Mouse (Mus musculus): ENCODE results near the gene Itga5. TPM values are rescaled to one million over a fixed set of nuclear protein-coding genes. Genes with fewer than 3 reads are reported as not detected.
A peak's percentile ranks its signal among the peaks of the same experiment; 100 is the strongest.

The Itga5 gene
- polyA plus RNA-seq, 1 experiment: 37.3 TPM

- peak overlapping the region; percentile 97 for H3K27ac ChIP-seq (ENCODE audit: insufficient read depth, low read depth, low read length)
- peak overlapping the region; percentile 70 for H3K4me3 ChIP-seq (ENCODE audit: insufficient read depth, low read length)
- peaks cover 45% of the 10 kb centered on the region for H3K4me1 ChIP-seq (ENCODE audit: control insufficient read depth, insufficient read depth, low read length)
- TF ChIP-seq POLR2A (IDR thresholded peaks at IDR 0.05; ENCODE audit: borderline replicate concordance, low read depth, low read length) (no peak), CTCF (IDR thresholded peaks at IDR 0.05; ENCODE audit: low read depth, low read length) (no peak; the same call in 1 of the 2 replicates)
Measured at GRCm38 (mm10) chr15:103334194-103334593, 32.4 kb downstream of the Itga5 start.

- TF ChIP-seq CTCF (IDR thresholded peaks at IDR 0.05; ENCODE audit: low read depth, low read length) (no peak), POLR2A (IDR thresholded peaks at IDR 0.05; ENCODE audit: borderline replicate concordance, low read depth, low read length) (no peak)
- peaks cover 41% of the 10 kb centered on the region for H3K4me1 ChIP-seq (ENCODE audit: control insufficient read depth, insufficient read depth, low read length)
- peak overlapping the region; percentile 97 for H3K27ac ChIP-seq (ENCODE audit: insufficient read depth, low read depth, low read length)
- peak overlapping the region; percentile 70 for H3K4me3 ChIP-seq (ENCODE audit: insufficient read depth, low read length)
Measured at GRCm38 (mm10) chr15:103333738-103334137, 32.8 kb downstream of the Itga5 start.

GRCm38 (mm10) chr15:103333081-103333615 lies 33.4 kb downstream of the Itga5 start:
- peak overlapping the region; percentile 70 for H3K4me3 ChIP-seq (ENCODE audit: insufficient read depth, low read length)
- H3K4me1 ChIP-seq (ENCODE audit: control insufficient read depth, insufficient read depth, low read length): peaks cover 39% of the 10 kb centered on the region
- TF ChIP-seq POLR2A (IDR thresholded peaks at IDR 0.05; ENCODE audit: borderline replicate concordance, low read depth, low read length) (no peak; the same call in 1 of the 2 replicates), CTCF (IDR thresholded peaks at IDR 0.05; ENCODE audit: low read depth, low read length) (no peak)

GRCm38 (mm10) chr15:103323455-103324247 lies 42.9 kb downstream of the Itga5 start:
- Histone ChIP-seq H3K27ac (ENCODE audit: insufficient read depth, low read depth, low read length) (no peak overlapping the region), H3K4me3 (ENCODE audit: insufficient read depth, low read length) (peak overlapping the region; percentile 44), H3K4me1 (ENCODE audit: control insufficient read depth, insufficient read depth, low read length) (peaks cover 22% of the 10 kb centered on the region)
- TF ChIP-seq CTCF (IDR thresholded peaks at IDR 0.05; ENCODE audit: low read depth, low read length): peak; percentile 98
- TF ChIP-seq POLR2A (IDR thresholded peaks at IDR 0.05; ENCODE audit: borderline replicate concordance, low read depth, low read length): no peak

More at GRCm38 (mm10) chr15:103333081-103333615, 33.4 kb downstream of the Itga5 start:
- H3K27ac ChIP-seq (ENCODE audit: insufficient read depth, low read depth, low read length): peak overlapping the region; percentile 97

GRCm38 (mm10) chr15:103323070-103323454 lies 43.5 kb downstream of the Itga5 start:
- TF ChIP-seq CTCF (IDR thresholded peaks at IDR 0.05; ENCODE audit: low read depth, low read length) (no peak), POLR2A (IDR thresholded peaks at IDR 0.05; ENCODE audit: borderline replicate concordance, low read depth, low read length) (no peak)
- H3K4me1 ChIP-seq (ENCODE audit: control insufficient read depth, insufficient read depth, low read length): peaks cover 22% of the 10 kb centered on the region
- H3K27ac ChIP-seq (ENCODE audit: insufficient read depth, low read depth, low read length): no peak overlapping the region
- peak overlapping the region; percentile 43 for H3K4me3 ChIP-seq (ENCODE audit: insufficient read depth, low read length)

- H3K4me1 ChIP-seq (ENCODE audit: control insufficient read depth, insufficient read depth, low read length): peaks cover 28% of the 10 kb centered on the region
- no peak overlapping the region for H3K4me3 ChIP-seq (ENCODE audit: insufficient read depth, low read length)
- H3K27ac ChIP-seq (ENCODE audit: insufficient read depth, low read depth, low read length): no peak overlapping the region
- TF ChIP-seq POLR2A (IDR thresholded peaks at IDR 0.05; ENCODE audit: borderline replicate concordance, low read depth, low read length) (no peak), CTCF (IDR thresholded peaks at IDR 0.05; ENCODE audit: low read depth, low read length) (no peak)
Measured at GRCm38 (mm10) chr15:103322396-103322795, 44.2 kb downstream of the Itga5 start.

GRCm38 (mm10) chr15:103321076-103321475 lies 45.5 kb downstream of the Itga5 start:
- no peak overlapping the region for H3K27ac ChIP-seq (ENCODE audit: insufficient read depth, low read depth, low read length)
- TF ChIP-seq POLR2A (IDR thresholded peaks at IDR 0.05; ENCODE audit: borderline replicate concordance, low read depth, low read length) (no peak), CTCF (IDR thresholded peaks at IDR 0.05; ENCODE audit: low read depth, low read length) (no peak)
- no peak overlapping the region for H3K4me3 ChIP-seq (ENCODE audit: insufficient read depth, low read length)
- H3K4me1 ChIP-seq (ENCODE audit: control insufficient read depth, insufficient read depth, low read length): peaks cover 34% of the 10 kb centered on the region

- Histone ChIP-seq H3K27ac (ENCODE audit: insufficient read depth, low read depth, low read length) (no peak overlapping the region), H3K4me3 (ENCODE audit: insufficient read depth, low read length) (no peak overlapping the region), H3K4me1 (ENCODE audit: control insufficient read depth, insufficient read depth, low read length) (peaks cover 31% of the 10 kb centered on the region)
- no peak for TF ChIP-seq CTCF (IDR thresholded peaks at IDR 0.05; ENCODE audit: low read depth, low read length)
- no peak for TF ChIP-seq POLR2A (IDR thresholded peaks at IDR 0.05; ENCODE audit: borderline replicate concordance, low read depth, low read length)
Measured at GRCm38 (mm10) chr15:103318201-103318816, 48.3 kb downstream of the Itga5 start.

GRCm38 (mm10) chr15:103317731-103318130 lies 48.8 kb downstream of the Itga5 start:
- peaks cover 33% of the 10 kb centered on the region for H3K4me1 ChIP-seq (ENCODE audit: control insufficient read depth, insufficient read depth, low read length)
- H3K4me3 ChIP-seq (ENCODE audit: insufficient read depth, low read length): no peak overlapping the region
- TF ChIP-seq POLR2A (IDR thresholded peaks at IDR 0.05; ENCODE audit: borderline replicate concordance, low read depth, low read length) (no peak), CTCF (IDR thresholded peaks at IDR 0.05; ENCODE audit: low read depth, low read length) (0 out of 2 replicates have a peak, but pooled peaks have one; percentile 7)
- no peak overlapping the region for H3K27ac ChIP-seq (ENCODE audit: insufficient read depth, low read depth, low read length)

- TF ChIP-seq POLR2A (IDR thresholded peaks at IDR 0.05; ENCODE audit: borderline replicate concordance, low read depth, low read length) (no peak), CTCF (IDR thresholded peaks at IDR 0.05; ENCODE audit: low read depth, low read length) (no peak)
- no peak overlapping the region for H3K4me3 ChIP-seq (ENCODE audit: insufficient read depth, low read length)
- no peak overlapping the region for H3K27ac ChIP-seq (ENCODE audit: insufficient read depth, low read depth, low read length)
- peaks cover 34% of the 10 kb centered on the region for H3K4me1 ChIP-seq (ENCODE audit: control insufficient read depth, insufficient read depth, low read length)
Measured at GRCm38 (mm10) chr15:103317120-103317519, 49.4 kb downstream of the Itga5 start.

Measured in bone marrow macrophage, adult 2 months (primary cell).